Mouse (Mus musculus): ENCODE data around the gene Gli3.

DNA sequence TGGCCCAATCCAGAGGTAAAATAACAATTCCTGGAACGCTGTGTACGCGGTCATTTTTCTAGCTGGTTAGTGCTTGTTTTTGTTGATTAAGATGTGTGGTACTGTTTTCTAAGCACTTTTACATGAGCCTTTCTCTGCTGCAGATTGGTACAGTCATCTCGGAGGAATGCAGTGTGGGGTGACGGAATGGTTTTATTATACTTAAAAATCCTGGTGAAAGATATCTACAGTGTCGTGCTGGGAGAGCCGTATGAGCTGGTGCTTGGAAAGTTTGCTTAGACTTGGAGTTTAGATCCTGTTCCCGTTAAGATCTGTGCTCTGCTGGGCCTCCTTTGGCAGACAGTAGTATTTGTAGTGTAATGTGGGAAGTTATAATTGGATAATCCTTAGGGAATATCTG is 51.0 kb downstream of the Gli3 start:
- TF ChIP-seq CTCF (IDR thresholded peaks at IDR 0.05; ENCODE audit: control insufficient read depth, insufficient read depth, low read length) (no peak), POLR2A (IDR thresholded peaks at IDR 0.05; ENCODE audit: borderline replicate concordance, control insufficient read depth, low read depth, low read length) (no peak)
